Mouse (Mus musculus) gonadal fat pad, adult 2 months (tissue): ENCODE data around the gene Plekhg4. TPM values are rescaled to one million over a fixed set of nuclear protein-coding genes. Genes with fewer than 3 reads are reported as not detected.

Source experiments
- DNase-seq: peaks from one replicate; pipeline ENCODE4 v3.0.0-alpha.2; 2012; ENCODE audit warnings: low read depth
- polyA plus RNA-seq: library from polyadenylated mRNA; depleted of rRNA; stranded (reverse); fragments of >200 nt; gene quantifications from 2 replicates; pipeline ENCODE4 v1.2.3, GENCODE M21; 2012

Plekhg4 gene
- polyA plus RNA-seq, 1 experiment, result 2.4 TPM

GRCm38 (mm10) chr8:105349096-105349771 lies 23.8 kb upstream of the Plekhg4 start:
- DNase-seq, result no peak

GRCm38 (mm10) chr8:105350186-105350585 lies 22.9 kb upstream of the Plekhg4 start:
- no peak for DNase-seq

GRCm38 (mm10) chr8:105353583-105354135 lies 19.4 kb upstream of the Plekhg4 start:
- DNase-seq, result no peak

- no peak for DNase-seq
These were observed 18.5 kb upstream of the Plekhg4 start for GRCm38 (mm10) chr8:105354549-105354948.

- DNase-seq, result no peak
These were observed 17.7 kb upstream of the Plekhg4 start for GRCm38 (mm10) chr8:105355179-105356024.

GRCm38 (mm10) chr8:105356681-105357080 lies 16.4 kb upstream of the Plekhg4 start:
- DNase-seq, result no peak

GRCm38 (mm10) chr8:105359208-105359607 lies 13.9 kb upstream of the Plekhg4 start:
- DNase-seq, result no peak

- DNase-seq, result no peak
These were observed 13.4 kb upstream of the Plekhg4 start for GRCm38 (mm10) chr8:105359646-105360045.

GRCm38 (mm10) chr8:105361751-105362702 lies 11.0 kb upstream of the Plekhg4 start:
- DNase-seq, result no peak

GRCm38 (mm10) chr8:105367107-105367506 lies 6.0 kb upstream of the Plekhg4 start:
- no peak for DNase-seq

- DNase-seq, result no peak
These were observed 601 bp upstream of the Plekhg4 start for GRCm38 (mm10) chr8:105372473-105372872.

- DNase-seq, result no peak
These were observed 1.5 kb downstream of the Plekhg4 start for GRCm38 (mm10) chr8:105374513-105374966.

GRCm38 (mm10) chr8:105378673-105379072 lies 5.6 kb downstream of the Plekhg4 start:
- no peak for DNase-seq

GRCm38 (mm10) chr8:105380308-105380707 lies 7.2 kb downstream of the Plekhg4 start:
- no peak for DNase-seq

- DNase-seq, result no peak
These were observed 11.0 kb downstream of the Plekhg4 start for GRCm38 (mm10) chr8:105384070-105384469.

GRCm38 (mm10) chr8:105387151-105387550 lies 14.1 kb downstream of the Plekhg4 start:
- no peak for DNase-seq

GRCm38 (mm10) chr8:105389096-105389495 lies 16.0 kb downstream of the Plekhg4 start:
- no peak for DNase-seq

- DNase-seq, result no peak
These were observed 20.2 kb downstream of the Plekhg4 start for GRCm38 (mm10) chr8:105393089-105393787.

- DNase-seq, result peak; percentile 54
These were observed 20.8 kb downstream of the Plekhg4 start for GRCm38 (mm10) chr8:105393915-105394314.

GRCm38 (mm10) chr8:105397747-105398146 lies 24.7 kb downstream of the Plekhg4 start:
- no peak for DNase-seq

GRCm38 (mm10) chr8:105400016-105400415 lies 26.9 kb downstream of the Plekhg4 start:
- DNase-seq, result no peak
